12 mouse cellular contexts compared by ENCODE assay signal in the genomic region with DNA sequence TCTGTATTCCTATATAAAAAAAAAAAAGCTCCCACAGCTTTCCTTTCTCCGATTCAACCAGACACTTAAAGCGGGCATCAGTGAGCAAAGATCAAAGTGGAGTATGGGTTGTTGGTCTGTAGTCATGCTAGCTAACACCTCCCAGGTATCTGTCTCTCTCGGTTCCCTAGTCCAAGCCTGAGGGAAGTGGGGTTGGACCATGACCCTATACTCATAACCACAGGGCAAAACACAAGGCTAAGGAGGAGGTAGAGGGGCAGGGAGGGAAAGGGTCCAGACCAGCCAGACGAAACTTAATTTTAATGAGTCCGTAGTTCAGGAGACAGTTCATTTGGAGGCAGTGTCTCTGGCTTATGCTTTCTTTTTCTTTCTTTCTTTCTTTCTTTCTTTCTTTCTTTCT.
"Had no signal": no experiment of that assay in that cellular context is flagged by ENCODE, and none has a peak within 500 bp of the region (broad histone marks: within the 10 kb centered on the region; RNA-seq: fewer than 3 reads in every experiment).

No protein-coding gene starts in this region.

- H3K36me3 ChIP-seq: intestine, embryonic 15.5 days; limb, embryonic 15.5 days; liver, embryonic 13.5 days; lung, embryonic 15.5 days; neural tube, embryonic 12.5 days; stomach, embryonic 15.5 days had no signal

- ATAC-seq: intestine, embryonic 15.5 days; liver, postnatal 0 days had no signal

- H3K9ac ChIP-seq: hindbrain, embryonic 14.5 days; intestine, embryonic 15.5 days; limb, embryonic 15.5 days; liver, embryonic 13.5 days; liver, postnatal 0 days; lung, embryonic 15.5 days; neural tube, embryonic 12.5 days; stomach, embryonic 15.5 days had no signal

- H3K27ac ChIP-seq: hindbrain, embryonic 14.5 days; intestine, embryonic 15.5 days; left cerebral cortex, adult 2 months; limb, embryonic 15.5 days; liver, embryonic 13.5 days; lung, embryonic 15.5 days; neural tube, embryonic 12.5 days; stomach, embryonic 15.5 days had no signal

- DNase-seq: liver, embryonic 13.5 days; liver, postnatal 0 days; midbrain, embryonic 14.5 days; thymus, adult 2 months; thymus, postnatal 25 days had no signal

- H3K4me2 ChIP-seq: hindbrain, embryonic 14.5 days; intestine, embryonic 15.5 days; limb, embryonic 15.5 days; liver, embryonic 13.5 days; lung, embryonic 15.5 days; neural tube, embryonic 12.5 days; stomach, embryonic 15.5 days had no signal

- H3K4me3 ChIP-seq: intestine, embryonic 15.5 days; left cerebral cortex, adult 2 months; limb, embryonic 15.5 days; liver, embryonic 13.5 days; lung, embryonic 15.5 days; neural tube, embryonic 12.5 days; stomach, embryonic 15.5 days had no signal

- H3K9me3 ChIP-seq: intestine, embryonic 15.5 days; limb, embryonic 15.5 days; liver, embryonic 13.5 days; lung, embryonic 15.5 days; neural tube, embryonic 12.5 days; stomach, embryonic 15.5 days had no signal

- H3K27me3 ChIP-seq: intestine, embryonic 15.5 days; limb, embryonic 15.5 days; lung, embryonic 15.5 days; neural tube, embryonic 12.5 days; stomach, embryonic 15.5 days had no signal

- H3K4me1 ChIP-seq: liver, embryonic 13.5 days; neural tube, embryonic 12.5 days; stomach, embryonic 15.5 days had no signal
